24 mouse cellular contexts compared by ENCODE assay signal in genomic region chr4:124605255-124605654, GRCm38 (mm10). TPM values are rescaled to one million over a fixed set of nuclear protein-coding genes. Genes with fewer than 3 reads are reported as not detected.
DNase-seq lines count a peak whose midpoint lies in the region; ATAC-seq and TF ChIP-seq lines count a peak whose summit lies in the region.
"Had no signal": no experiment of that assay in that cellular context is flagged by ENCODE, and none has a peak within 500 bp of the region (broad histone marks: within the 10 kb centered on the region; RNA-seq: fewer than 3 reads in every experiment).

No protein-coding gene starts in this region.

- 0 out of 2 replicates have a peak, but pooled peaks have one; percentile 11 for TF ChIP-seq EP300 in liver, postnatal 0 days (IDR thresholded peaks at IDR 0.05; ENCODE audit: low read depth)

- no peak for TF ChIP-seq CTCF in intestine, postnatal 0 days (IDR thresholded peaks at IDR 0.05; ENCODE audit: low read depth)
- TF ChIP-seq CTCF in liver, postnatal 0 days (IDR thresholded peaks at IDR 0.05; ENCODE audit: low read depth), result no peak

- peak; percentile 52; the same call in 1 of the 2 replicates for ATAC-seq in intestine, embryonic 16.5 days
- ATAC-seq in intestine, postnatal 0 days, result no peak
- peak; percentile 71 for ATAC-seq in erythroid progenitor cell, adult 5-6 weeks (replicated peaks; ENCODE audit: low FRiP score, poor library complexity, severe bottlenecking)
- ATAC-seq in liver, postnatal 0 days, result peak; percentile 65
- ATAC-seq: forebrain, embryonic 13.5 days; intestine, embryonic 15.5 days; lung, postnatal 0 days had no signal

- no peaks in the 10 kb centered on the region for H3K36me3 ChIP-seq in intestine, embryonic 16.5 days (ENCODE audit: control insufficient read depth, insufficient read depth, low read length)
- H3K36me3 ChIP-seq in intestine, postnatal 0 days (ENCODE audit: control insufficient read depth, insufficient read depth), result no peaks in the 10 kb centered on the region
- no peaks in the 10 kb centered on the region for H3K36me3 ChIP-seq in liver, postnatal 0 days (replicated peaks; ENCODE audit: insufficient read depth, low read length)
- H3K36me3 ChIP-seq: heart, embryonic 15.5 days; intestine, embryonic 15.5 days; limb, embryonic 12.5 days had no signal

- no peak overlapping the region for H3K4me2 ChIP-seq in intestine, embryonic 16.5 days (ENCODE audit: low read depth, low read length)
- no peak overlapping the region for H3K4me2 ChIP-seq in intestine, postnatal 0 days (replicated peaks; ENCODE audit: low read depth)
- H3K4me2 ChIP-seq in liver, postnatal 0 days (ENCODE audit: low read depth, low read length), result peak overlapping the region; percentile 58
- H3K4me2 ChIP-seq: forebrain, embryonic 13.5 days; heart, embryonic 15.5 days; hindbrain, embryonic 14.5 days; intestine, embryonic 15.5 days; limb, embryonic 12.5 days had no signal

- no peak overlapping the region for H3K9ac ChIP-seq in intestine, embryonic 16.5 days (ENCODE audit: low read depth, low read length)
- H3K9ac ChIP-seq in intestine, postnatal 0 days (ENCODE audit: low read depth, low read length), result no peak overlapping the region
- peak overlapping the region; percentile 38; the same call in 1 of the 2 replicates for H3K9ac ChIP-seq in liver, postnatal 0 days (replicated peaks)
- H3K9ac ChIP-seq: forebrain, embryonic 13.5 days; heart, embryonic 15.5 days; hindbrain, embryonic 14.5 days; intestine, embryonic 15.5 days; limb, embryonic 12.5 days had no signal

- H3K4me1 ChIP-seq in intestine, embryonic 16.5 days (ENCODE audit: control insufficient read depth, insufficient read depth, low read length), result no peaks in the 10 kb centered on the region
- H3K4me1 ChIP-seq in intestine, postnatal 0 days (replicated peaks; ENCODE audit: control insufficient read depth, insufficient read depth, low read length), result no peaks in the 10 kb centered on the region
- peaks cover 19% of the 10 kb centered on the region for H3K4me1 ChIP-seq in liver, postnatal 0 days (ENCODE audit: insufficient read depth)
- H3K4me1 ChIP-seq: heart, embryonic 15.5 days; intestine, embryonic 15.5 days; limb, embryonic 12.5 days had no signal

- no peaks in the 10 kb centered on the region for H3K9me3 ChIP-seq in intestine, embryonic 16.5 days (ENCODE audit: control insufficient read depth, low read length)
- H3K9me3 ChIP-seq in intestine, postnatal 0 days (ENCODE audit: control insufficient read depth), result no peaks in the 10 kb centered on the region
- no peaks in the 10 kb centered on the region for H3K9me3 ChIP-seq in liver, postnatal 0 days (ENCODE audit: low read length)
- H3K9me3 ChIP-seq: forebrain, embryonic 13.5 days; heart, embryonic 15.5 days; intestine, embryonic 15.5 days; limb, embryonic 12.5 days had no signal

- H3K27me3 ChIP-seq in intestine, embryonic 16.5 days (replicated peaks; ENCODE audit: control insufficient read depth, insufficient read depth, low read length), result peaks cover 7% of the 10 kb centered on the region; the same call in 1 of the 2 replicates
- H3K27me3 ChIP-seq in intestine, postnatal 0 days (replicated peaks; ENCODE audit: control insufficient read depth, insufficient read depth, low read length), result no peaks in the 10 kb centered on the region
- H3K27me3 ChIP-seq in liver, postnatal 0 days (ENCODE audit: insufficient read depth, low read length), result 0 out of 2 replicates have a peak, but pooled peaks cover 6% of the 10 kb centered on the region

- peak; percentile 68 for DNase-seq in c-Kit-negative CD71-positive TER-119-positive erythroid progenitor cells, embryonic 14.5 days (ENCODE audit: low read depth, low spot score)
- peak; percentile 31 for DNase-seq in liver, postnatal 0 days
- no peak for DNase-seq in adrenal gland, postnatal 10 days
- DNase-seq in cerebellum, adult 9-11 months, result no peak
- DNase-seq: adrenal gland, adult 2 months; cerebellum, adult 2 months; right cerebral cortex, adult 18-20 months; thymus, adult 2 months had no signal

- 55% methylated on average over 5 of the region's 5 CpGs for WGBS in intestine, embryonic 16.5 days
- WGBS in intestine, postnatal 0 days, result 64% methylated on average over 5 of the region's 5 CpGs
- WGBS in liver, postnatal 0 days (ENCODE audit: insufficient replicate concordance), result 52% methylated on average over 5 of the region's 5 CpGs

- no peak overlapping the region for H3K4me3 ChIP-seq in intestine, embryonic 16.5 days (ENCODE audit: low read length)
- H3K4me3 ChIP-seq in intestine, postnatal 0 days (ENCODE audit: low read depth, low read length), result no peak overlapping the region
- H3K4me3 ChIP-seq in liver, postnatal 0 days (ENCODE audit: low read depth, low read length), result peak overlapping the region; percentile 29
- H3K4me3 ChIP-seq: forebrain, embryonic 13.5 days; heart, embryonic 15.5 days; intestine, embryonic 15.5 days; layer of hippocampus, adult 2 months; left cerebral cortex, adult 2 months; limb, embryonic 12.5 days had no signal

- H3K27ac ChIP-seq in intestine, embryonic 16.5 days (ENCODE audit: low read length), result no peak overlapping the region
- no peak overlapping the region for H3K27ac ChIP-seq in intestine, postnatal 0 days (ENCODE audit: low read depth, low read length)
- peak overlapping the region; percentile 67 for H3K27ac ChIP-seq in liver, postnatal 0 days (ENCODE audit: low read depth)
- H3K27ac ChIP-seq: forebrain, embryonic 13.5 days; heart, embryonic 15.5 days; hindbrain, embryonic 14.5 days; intestine, embryonic 15.5 days; kidney, postnatal 0 days; layer of hippocampus, adult 2 months; left cerebral cortex, adult 2 months; limb, embryonic 12.5 days had no signal

RNA-seq across cellular contexts. Expression of gene 3100002H09Rik, which starts 5.3 kb away (rescaled TPM):
- not detected in 2 replicates for polyA plus RNA-seq in intestine, embryonic 16.5 days (2015; fragmentation: Nextera tagmentation; extraction: Ambion mirVana)
- polyA plus RNA-seq in intestine, postnatal 0 days (2015; fragmentation: Nextera tagmentation; extraction: Ambion mirVana), result not detected in 2 replicates
- not detected in 2 replicates for total RNA-seq in erythroid progenitor cell, adult 5-6 weeks (2015; ENCODE audit: low replicate concordance)
- not detected in 2 replicates for total RNA-seq in erythroid progenitor cell, adult 5-6 weeks (2017; ENCODE audit: low replicate concordance)
- polyA plus RNA-seq in liver, postnatal 0 days (2015; fragmentation: Nextera tagmentation; extraction: Ambion mirVana), result not detected in 2 replicates
- total RNA-seq in adrenal gland, postnatal 10 days (2021), result not detected
- total RNA-seq: adrenal gland, adult 2 months; gastrocnemius, postnatal 4 days; megakaryocyte, adult 5-6 weeks; midbrain, postnatal 0 days had no signal
- polyA plus RNA-seq: adrenal gland, adult 2 months; cerebellum, adult 2 months; hindbrain, embryonic 14.5 days; intestine, embryonic 15.5 days; kidney, postnatal 0 days; limb, embryonic 12.5 days; lung, postnatal 0 days; small intestine, adult 2 months; thymus, adult 2 months had no signal

RNA-seq across cellular contexts. Expression of gene Pou3f1, which starts 51.4 kb away (rescaled TPM):
- polyA plus RNA-seq in intestine, embryonic 16.5 days (2015; fragmentation: Nextera tagmentation; extraction: Ambion mirVana), result 0.04 TPM in 1 of 2 replicates, not detected in the other
- 0.08 TPM in 1 of 2 replicates, not detected in the other for polyA plus RNA-seq in intestine, postnatal 0 days (2015; fragmentation: Nextera tagmentation; extraction: Ambion mirVana)
- total RNA-seq in erythroid progenitor cell, adult 5-6 weeks (2015; ENCODE audit: low replicate concordance), result not detected in 2 replicates
- total RNA-seq in erythroid progenitor cell, adult 5-6 weeks (2017; ENCODE audit: low replicate concordance), result not detected in 2 replicates
- not detected in 2 replicates for polyA plus RNA-seq in liver, postnatal 0 days (2015; fragmentation: Nextera tagmentation; extraction: Ambion mirVana)
- under 1 TPM; 0.24 to 0.27 TPM for total RNA-seq in adrenal gland, postnatal 10 days (2021)
- total RNA-seq: megakaryocyte, adult 5-6 weeks had no signal

Comparison
In these comparisons a context has a peak if more than half of its experiments do, and no peak if none do; other contexts are left out.
1. DNase-seq: peak in c-Kit-negative CD71-positive TER-119-positive erythroid progenitor cells, embryonic 14.5 days (single experiment) and liver, postnatal 0 days (single experiment); none in adrenal gland, postnatal 10 days (single experiment) and cerebellum, adult 9-11 months (single experiment).